Mouse (Mus musculus): ENCODE results near the gene Pnliprp2. TPM values are rescaled to one million over a fixed set of nuclear protein-coding genes. Genes with fewer than 3 reads are reported as not detected.

Gene Pnliprp2
- 2.0 and 2.6 TPM in 2 replicates for polyA plus RNA-seq (2015; fragmentation: Nextera tagmentation; extraction: Ambion mirVana)

DNA sequence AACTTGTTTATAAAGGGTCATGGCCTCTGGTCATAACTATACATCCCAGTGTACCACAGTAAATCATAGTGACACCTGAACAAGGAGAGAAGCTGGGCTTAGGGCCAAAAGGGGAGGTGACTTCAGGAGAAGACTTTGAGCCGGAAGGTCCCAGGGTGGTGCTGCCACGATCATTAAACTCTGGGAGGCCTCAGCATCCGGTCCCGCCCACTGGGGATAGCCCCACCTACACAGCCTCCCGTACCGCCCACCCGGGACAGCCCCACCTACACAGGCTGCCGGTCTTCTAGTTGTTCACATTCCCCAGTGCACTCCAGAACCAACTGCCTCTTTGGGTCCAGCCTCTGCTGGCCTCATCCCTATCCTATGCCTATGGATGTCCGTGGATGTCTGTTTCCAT lies at the start of gene Pnliprp2:
Gene Pnliprp2, plus strand, starts transcription at position 297 of the 400 bp plus-strand sequence.
- H3K36me3 ChIP-seq (replicated peaks): no peaks in the 10 kb centered on the region
- H3K4me2 ChIP-seq: no peak within 1 kb of the TSS
- H3K9me3 ChIP-seq (replicated peaks): no peaks in the 10 kb centered on the region
- peak; percentile 28 for ATAC-seq (ENCODE audit: insufficient read depth)
- H3K9ac ChIP-seq: no peak within 1 kb of the TSS
- WGBS (ENCODE audit: insufficient replicate concordance): 49% methylated on average over 9 of the region's 9 CpGs
- H3K4me1 ChIP-seq (replicated peaks): no peaks in the 10 kb centered on the region
- H3K4me3 ChIP-seq (replicated peaks): no peak within 1 kb of the TSS
- no peaks in the 10 kb centered on the region for H3K27me3 ChIP-seq
- no peak within 1 kb of the TSS for H3K27ac ChIP-seq (replicated peaks)

DNA sequence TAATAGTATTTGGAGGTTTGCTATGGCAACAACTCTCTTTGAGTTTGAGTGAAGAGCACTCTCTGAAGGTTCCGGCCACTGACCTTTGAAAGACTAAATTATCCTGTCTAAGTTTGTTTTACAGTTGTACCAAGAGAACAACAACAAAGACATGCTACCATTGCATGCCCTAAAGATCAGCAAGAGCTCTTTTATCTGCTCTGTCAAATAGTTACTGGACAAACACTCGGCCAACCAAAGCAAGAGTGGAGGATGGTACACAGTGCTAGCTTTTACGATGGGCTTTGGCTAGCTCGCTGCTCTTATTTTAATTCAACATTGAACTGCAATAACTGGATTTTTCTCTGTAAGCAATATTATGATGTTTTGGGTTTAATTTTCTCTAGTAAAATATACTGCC lies 41.6 kb upstream of the Pnliprp2 start:
- no peaks in the 10 kb centered on the region for H3K36me3 ChIP-seq (replicated peaks)
- H3K9me3 ChIP-seq (replicated peaks): no peaks in the 10 kb centered on the region
- no peak overlapping the region for H3K27ac ChIP-seq (replicated peaks)
- no peak overlapping the region for H3K4me3 ChIP-seq (replicated peaks)
- no peak overlapping the region for H3K9ac ChIP-seq
- 59% methylated on average over 4 of the region's 4 CpGs for WGBS (ENCODE audit: insufficient replicate concordance)
- H3K4me2 ChIP-seq: no peak overlapping the region
- no peak for ATAC-seq (ENCODE audit: insufficient read depth)
- H3K27me3 ChIP-seq: no peaks in the 10 kb centered on the region
- no peaks in the 10 kb centered on the region for H3K4me1 ChIP-seq (replicated peaks)

DNA sequence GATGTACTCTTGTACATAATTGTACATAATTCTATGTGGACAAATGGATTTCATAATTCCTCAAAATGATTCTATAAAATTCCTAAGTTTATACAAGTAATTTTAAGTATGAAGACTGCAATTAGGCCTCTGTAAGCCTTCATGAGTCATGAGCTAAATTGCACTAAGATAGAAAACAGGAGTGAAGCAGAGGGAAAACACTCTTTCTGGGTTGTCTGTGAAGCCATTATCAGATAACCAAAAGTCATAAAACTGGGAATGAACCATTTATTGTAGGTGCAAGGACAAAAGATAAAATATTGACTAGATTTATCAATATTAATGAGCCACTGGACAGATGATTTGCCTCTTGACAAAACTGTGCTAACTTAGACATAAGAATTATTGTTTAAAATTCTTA lies 39.1 kb upstream of the Pnliprp2 start:
- H3K27ac ChIP-seq (replicated peaks): no peak overlapping the region
- H3K9ac ChIP-seq: no peak overlapping the region
- H3K36me3 ChIP-seq (replicated peaks): no peaks in the 10 kb centered on the region
- H3K4me3 ChIP-seq (replicated peaks): no peak overlapping the region
- no peak overlapping the region for H3K4me2 ChIP-seq
- no peaks in the 10 kb centered on the region for H3K4me1 ChIP-seq (replicated peaks)
- ATAC-seq (ENCODE audit: insufficient read depth): no peak
- H3K9me3 ChIP-seq (replicated peaks): no peaks in the 10 kb centered on the region
- H3K27me3 ChIP-seq: no peaks in the 10 kb centered on the region

DNA sequence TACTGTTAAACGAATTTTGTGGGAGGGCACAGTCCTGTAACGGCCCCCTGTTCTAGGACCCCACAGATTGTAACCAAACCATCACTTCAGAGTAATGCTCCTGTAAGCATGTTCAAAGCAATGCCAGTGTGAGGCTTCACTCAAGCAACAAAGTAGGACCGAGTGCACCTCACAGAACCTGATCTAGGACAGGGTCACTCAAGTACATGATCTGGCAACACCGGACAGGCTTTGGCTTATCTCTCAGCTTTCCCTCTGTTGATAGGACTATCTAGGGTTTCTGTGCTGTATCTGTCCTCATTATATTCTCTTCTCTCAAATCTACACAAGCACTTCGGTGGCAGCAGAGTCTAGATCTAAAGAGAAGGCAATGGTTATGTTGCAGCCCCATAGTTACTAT lies 33.0 kb upstream of the Pnliprp2 start:
- WGBS (ENCODE audit: insufficient replicate concordance): 53% methylated on average over 5 of the region's 5 CpGs
- H3K9me3 ChIP-seq (replicated peaks): no peaks in the 10 kb centered on the region
- H3K27ac ChIP-seq (replicated peaks): no peak overlapping the region
- no peak overlapping the region for H3K4me2 ChIP-seq
- no peak overlapping the region for H3K4me3 ChIP-seq (replicated peaks)
- H3K36me3 ChIP-seq (replicated peaks): no peaks in the 10 kb centered on the region
- 0 out of 2 replicates have a peak, but pooled peaks cover 12% of the 10 kb centered on the region for H3K4me1 ChIP-seq (replicated peaks)
- H3K9ac ChIP-seq: no peak overlapping the region
- no peaks in the 10 kb centered on the region for H3K27me3 ChIP-seq
- ATAC-seq (ENCODE audit: insufficient read depth): no peak

DNA sequence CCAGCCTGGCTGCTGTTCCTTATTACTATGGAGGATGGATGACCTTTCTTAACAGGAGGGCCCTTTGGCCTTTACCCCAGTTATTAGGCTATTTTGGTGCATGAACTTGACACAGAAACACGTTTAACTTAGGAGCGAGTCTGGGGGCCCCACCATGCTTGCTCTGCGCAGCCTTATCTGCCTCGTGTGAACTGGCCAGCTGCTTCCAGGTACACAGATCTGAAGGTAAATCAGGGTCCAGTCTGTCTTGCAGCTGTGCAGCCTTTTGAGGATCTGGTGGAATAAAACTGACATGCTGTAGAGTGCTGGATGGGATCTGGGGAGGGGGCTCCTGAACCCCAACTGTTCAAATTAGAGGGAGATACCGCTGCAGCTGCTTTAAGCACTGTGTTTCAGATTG lies 31.8 kb upstream of the Pnliprp2 start:
- H3K9me3 ChIP-seq (replicated peaks): no peaks in the 10 kb centered on the region
- no peak overlapping the region for H3K4me2 ChIP-seq
- H3K27ac ChIP-seq (replicated peaks): no peak overlapping the region
- WGBS (ENCODE audit: insufficient replicate concordance): 56% methylated on average over 5 of the region's 5 CpGs
- no peaks in the 10 kb centered on the region for H3K36me3 ChIP-seq (replicated peaks)
- no peak overlapping the region for H3K4me3 ChIP-seq (replicated peaks)
- H3K9ac ChIP-seq: no peak overlapping the region
- ATAC-seq (ENCODE audit: insufficient read depth): no peak
- H3K27me3 ChIP-seq: no peaks in the 10 kb centered on the region
- 0 out of 2 replicates have a peak, but pooled peaks cover 12% of the 10 kb centered on the region for H3K4me1 ChIP-seq (replicated peaks)

DNA sequence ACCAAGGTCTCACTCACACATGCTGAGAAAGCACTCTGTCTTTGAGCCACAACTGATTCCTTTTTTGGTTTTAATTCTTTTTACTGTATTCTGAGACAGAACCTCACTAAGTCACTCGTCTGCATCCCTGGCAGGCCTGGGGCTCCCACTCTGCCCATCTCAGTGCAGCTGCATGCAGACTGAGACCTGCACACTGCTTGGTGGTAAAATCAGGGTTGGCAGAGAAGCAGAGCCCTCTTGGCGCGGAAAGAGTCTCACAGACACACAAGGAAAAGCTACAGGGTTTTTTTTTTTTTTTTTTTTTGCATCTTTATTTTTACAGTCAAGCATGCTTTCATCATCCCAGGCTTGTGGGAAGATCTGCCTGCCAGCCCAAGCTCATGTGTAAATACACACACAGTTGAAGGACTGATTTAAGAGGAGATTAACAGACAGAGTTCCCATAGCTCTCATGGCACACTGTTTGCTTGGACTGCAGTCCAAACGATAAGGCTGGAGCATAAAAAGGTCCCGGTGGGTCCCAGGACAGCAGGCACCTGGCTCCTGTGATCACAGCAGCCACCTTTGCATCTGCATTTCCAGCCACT lies 31.0 kb upstream of the Pnliprp2 start, which contains the start of gene Pnliprp1:
Gene Pnliprp1, plus strand, starts transcription at position 443 of the 587 bp plus-strand sequence.
- no peak within 1 kb of the TSS for H3K27ac ChIP-seq (replicated peaks)
- H3K4me3 ChIP-seq (replicated peaks): no peak within 1 kb of the TSS
- 39% methylated on average over 5 of the region's 5 CpGs for WGBS (ENCODE audit: insufficient replicate concordance)

DNA sequence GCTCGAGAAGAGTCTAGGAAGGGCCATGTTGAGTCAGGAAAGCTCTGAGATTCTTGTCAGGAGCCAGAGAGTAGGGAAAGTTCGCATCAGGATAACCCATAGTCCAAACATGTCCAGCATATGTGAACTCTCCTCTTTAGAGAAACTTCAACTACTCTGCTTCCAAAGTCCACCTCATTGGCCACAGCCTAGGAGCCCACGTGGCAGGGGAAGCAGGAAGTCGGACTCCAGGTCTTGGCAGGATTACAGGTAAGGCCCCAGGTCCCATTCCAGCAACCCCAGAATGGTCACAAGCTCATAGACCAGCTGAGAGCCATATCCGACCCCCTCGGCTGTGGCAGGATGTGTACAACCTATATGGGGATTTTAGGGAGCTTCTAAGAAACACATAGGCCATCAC lies 26.3 kb upstream of the Pnliprp2 start:
- Histone ChIP-seq H3K27me3 (no peaks in the 10 kb centered on the region), H3K9me3 (replicated peaks) (no peaks in the 10 kb centered on the region), H3K9ac (no peak overlapping the region), H3K4me3 (replicated peaks) (no peak overlapping the region), H3K36me3 (replicated peaks) (no peaks in the 10 kb centered on the region), H3K27ac (replicated peaks) (no peak overlapping the region), H3K4me1 (replicated peaks) (0 out of 2 replicates have a peak, but pooled peaks cover 3% of the 10 kb centered on the region), H3K4me2 (no peak overlapping the region)
- 39% methylated on average over 6 of the region's 6 CpGs for WGBS (ENCODE audit: insufficient replicate concordance)
- no peak for ATAC-seq (ENCODE audit: insufficient read depth)

More for the DNA sequence above, 31.0 kb upstream of the Pnliprp2 start, which contains the start of gene Pnliprp1:
- peak; percentile 47; the same call in 1 of the 2 replicates for ATAC-seq (ENCODE audit: insufficient read depth)
- H3K9ac ChIP-seq: no peak within 1 kb of the TSS
- no peaks in the 10 kb centered on the region for H3K27me3 ChIP-seq
- 0 out of 2 replicates have a peak, but pooled peaks cover 12% of the 10 kb centered on the region for H3K4me1 ChIP-seq (replicated peaks)
- no peak within 1 kb of the TSS for H3K4me2 ChIP-seq
- no peaks in the 10 kb centered on the region for H3K36me3 ChIP-seq (replicated peaks)
- no peaks in the 10 kb centered on the region for H3K9me3 ChIP-seq (replicated peaks)

DNA sequence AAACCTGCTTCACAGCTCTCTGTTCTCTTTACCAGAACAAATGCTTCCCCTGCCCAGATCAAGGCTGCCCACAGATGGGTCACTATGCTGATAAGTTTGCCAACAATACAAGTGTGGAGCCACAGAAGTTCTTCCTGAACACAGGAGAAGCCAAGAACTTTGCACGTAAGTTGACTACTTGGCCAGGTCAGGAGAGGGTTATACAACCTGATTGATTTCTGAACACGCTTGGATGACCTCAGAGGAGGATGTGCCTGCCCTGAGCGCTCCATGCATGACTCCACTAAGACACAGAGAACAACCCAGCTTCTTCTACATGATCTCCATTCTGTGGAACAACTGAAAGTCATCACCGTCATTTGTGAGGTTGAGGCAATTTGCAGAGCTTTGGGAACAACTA lies 21.4 kb upstream of the Pnliprp2 start:
- WGBS (ENCODE audit: insufficient replicate concordance): 56% methylated on average over 4 of the region's 4 CpGs

DNA sequence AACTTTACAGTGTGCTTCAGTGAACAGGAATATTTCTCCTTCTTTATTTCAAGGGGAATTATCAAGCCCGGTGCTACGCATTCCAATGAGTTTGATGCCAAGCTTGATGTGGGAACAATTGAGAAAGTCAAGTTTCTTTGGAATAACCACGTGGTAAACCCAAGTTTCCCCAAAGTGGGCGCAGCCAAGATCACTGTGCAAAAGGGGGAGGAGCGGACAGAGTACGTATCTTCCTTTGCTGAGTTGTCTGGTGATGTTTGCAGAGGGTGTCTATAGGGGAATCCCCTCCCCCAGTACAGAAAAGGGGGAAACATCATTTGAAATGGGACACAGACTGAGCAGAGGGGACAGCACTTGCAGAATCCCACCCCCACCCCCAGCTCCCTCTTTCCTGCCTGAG lies 18.5 kb upstream of the Pnliprp2 start:
- Histone ChIP-seq H3K9me3 (replicated peaks) (no peaks in the 10 kb centered on the region), H3K27me3 (no peaks in the 10 kb centered on the region), H3K4me1 (replicated peaks) (no peaks in the 10 kb centered on the region), H3K27ac (replicated peaks) (no peak overlapping the region), H3K9ac (no peak overlapping the region), H3K36me3 (replicated peaks) (no peaks in the 10 kb centered on the region), H3K4me2 (no peak overlapping the region), H3K4me3 (replicated peaks) (no peak overlapping the region)
- WGBS (ENCODE audit: insufficient replicate concordance): 67% methylated on average over 6 of the region's 6 CpGs
- ATAC-seq (ENCODE audit: insufficient read depth): no peak

More for the DNA sequence above, 21.4 kb upstream of the Pnliprp2 start:
- Histone ChIP-seq H3K27me3 (no peaks in the 10 kb centered on the region), H3K4me2 (no peak overlapping the region), H3K9me3 (replicated peaks) (no peaks in the 10 kb centered on the region), H3K36me3 (replicated peaks) (no peaks in the 10 kb centered on the region), H3K9ac (no peak overlapping the region), H3K27ac (replicated peaks) (no peak overlapping the region), H3K4me1 (replicated peaks) (no peaks in the 10 kb centered on the region), H3K4me3 (replicated peaks) (no peak overlapping the region)
- ATAC-seq (ENCODE audit: insufficient read depth): no peak

DNA sequence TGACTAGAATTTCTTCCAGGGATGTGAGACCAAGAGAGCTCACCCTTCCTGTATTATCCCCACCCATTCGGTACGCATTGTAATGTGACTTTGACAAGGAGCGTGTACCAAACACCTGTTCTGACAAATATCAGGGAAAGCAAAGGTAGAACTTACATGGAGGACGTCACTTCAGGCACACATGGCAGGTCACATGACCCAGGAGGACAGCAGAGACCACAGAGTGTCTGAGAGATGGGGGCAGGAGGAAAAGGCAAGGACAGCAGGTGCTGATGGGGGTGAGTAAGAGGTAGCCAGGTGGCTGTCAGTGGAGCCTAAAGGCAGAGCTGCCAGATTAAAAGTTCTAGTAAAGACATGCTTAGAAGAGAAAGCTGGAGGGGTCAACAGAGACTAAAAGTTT lies 16.8 kb upstream of the Pnliprp2 start:
- no peaks in the 10 kb centered on the region for H3K36me3 ChIP-seq (replicated peaks)
- WGBS (ENCODE audit: insufficient replicate concordance): 65% methylated on average over 4 of the region's 4 CpGs
- H3K9ac ChIP-seq: no peak overlapping the region
- H3K4me2 ChIP-seq: no peak overlapping the region
- no peak overlapping the region for H3K4me3 ChIP-seq (replicated peaks)
- no peak overlapping the region for H3K27ac ChIP-seq (replicated peaks)
- no peak for ATAC-seq (ENCODE audit: insufficient read depth)
- no peaks in the 10 kb centered on the region for H3K27me3 ChIP-seq
- H3K9me3 ChIP-seq (replicated peaks): no peaks in the 10 kb centered on the region
- no peaks in the 10 kb centered on the region for H3K4me1 ChIP-seq (replicated peaks)

DNA sequence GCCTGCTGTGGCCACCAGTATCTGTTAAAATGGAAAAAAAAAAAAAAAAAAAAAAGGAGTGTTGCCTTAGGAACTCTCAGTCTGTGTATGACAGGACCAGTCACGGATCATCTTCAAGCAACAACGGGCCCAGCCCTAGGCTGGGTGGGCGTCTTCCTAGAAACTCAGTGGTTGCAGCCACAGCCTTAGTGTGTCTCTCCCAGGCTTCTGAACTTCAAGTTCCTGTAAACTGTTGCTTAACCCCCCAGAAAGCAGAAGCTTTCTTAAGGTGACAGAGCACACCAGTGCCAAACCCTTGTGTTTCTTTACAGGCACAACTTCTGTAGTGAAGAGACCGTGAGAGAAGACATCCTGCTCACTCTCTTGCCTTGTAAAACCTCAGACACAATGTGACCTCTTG lies 15.8 kb upstream of the Pnliprp2 start:
- no peaks in the 10 kb centered on the region for H3K36me3 ChIP-seq (replicated peaks)
- no peaks in the 10 kb centered on the region for H3K9me3 ChIP-seq (replicated peaks)
- no peak overlapping the region for H3K27ac ChIP-seq (replicated peaks)
- no peak for ATAC-seq (ENCODE audit: insufficient read depth)
- H3K9ac ChIP-seq: no peak overlapping the region
- H3K4me3 ChIP-seq (replicated peaks): no peak overlapping the region
- no peaks in the 10 kb centered on the region for H3K27me3 ChIP-seq
- 20% methylated on average over 4 of the region's 4 CpGs for WGBS (ENCODE audit: insufficient replicate concordance)
- no peaks in the 10 kb centered on the region for H3K4me1 ChIP-seq (replicated peaks)
- no peak overlapping the region for H3K4me2 ChIP-seq

DNA sequence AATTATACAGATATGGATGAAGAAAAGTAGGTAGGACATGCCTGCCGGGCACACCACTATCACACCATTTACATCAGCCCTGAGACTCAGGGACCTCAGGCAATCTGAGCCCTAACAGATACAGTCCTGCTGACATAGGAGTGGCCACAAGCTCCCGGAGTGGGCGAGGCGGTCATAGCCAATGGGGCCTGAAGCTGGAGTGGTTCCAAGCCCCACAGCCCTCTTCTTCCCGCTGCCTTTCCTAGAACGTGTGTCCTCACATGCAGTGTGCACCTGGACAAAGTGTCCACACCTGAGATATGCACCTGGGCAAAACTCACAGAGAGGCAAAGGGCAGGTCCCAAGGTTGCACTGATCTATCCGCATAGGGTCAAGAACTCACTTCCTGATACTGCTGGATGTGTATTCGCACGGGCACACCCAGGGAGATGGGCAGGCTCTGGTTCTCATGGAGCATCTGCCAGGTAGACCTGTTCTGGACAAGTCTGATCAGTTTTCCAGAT lies 12.0 kb upstream of the Pnliprp2 start:
- Histone ChIP-seq H3K4me1 (replicated peaks) (no peaks in the 10 kb centered on the region), H3K9ac (no peak overlapping the region), H3K4me3 (replicated peaks) (no peak overlapping the region), H3K27ac (replicated peaks) (no peak overlapping the region), H3K9me3 (replicated peaks) (no peaks in the 10 kb centered on the region), H3K27me3 (no peaks in the 10 kb centered on the region), H3K4me2 (no peak overlapping the region), H3K36me3 (replicated peaks) (no peaks in the 10 kb centered on the region)
- no peak for ATAC-seq (ENCODE audit: insufficient read depth)
- 65% methylated on average over 9 of the region's 9 CpGs for WGBS (ENCODE audit: insufficient replicate concordance)
